Mouse (Mus musculus) skeletal muscle tissue, adult 2 months (tissue): Measurements from ENCODE around the gene Hist2h2ac.
"Not testable (repeated sequence)": the region's sequence is repeated elsewhere in the genome, so short reads cannot be mapped to it uniquely, and the experiment has no call there.

Source experiments
- DNase-seq: peaks from one replicate; pipeline ENCODE4 v3.0.0-alpha.2; 2012; ENCODE audit warnings: low read depth, low spot score

Gene Hist2h2ac

GRCm38 (mm10) chr3:96220765-96221639 is at the start of gene Hist2h2ac, which contains the start of gene Hist2h2be:
Gene Hist2h2ac, minus strand, starts transcription at chr3:96220880.
Gene Hist2h2be, plus strand, starts transcription at chr3:96221119.
- peak; percentile 95 for DNase-seq

- DNase-seq, result peak; percentile 98
Measured at GRCm38 (mm10) chr3:96269511-96270474, 49.1 kb upstream of the Hist2h2ac start, which contains the start of gene Hist2h2bb. Gene Hist2h2bb, plus strand, starts transcription at chr3:96269752.

GRCm38 (mm10) chr3:96268776-96269378 is 48.2 kb upstream of the Hist2h2ac start:
- DNase-seq, result not testable (repeated sequence)

- DNase-seq, result peak; percentile 93
Measured at GRCm38 (mm10) chr3:96268051-96268775, 47.5 kb upstream of the Hist2h2ac start, which contains the start of gene Hist2h3b. Gene Hist2h3b, plus strand, starts transcription at chr3:96268654.

GRCm38 (mm10) chr3:96267541-96267940 is 46.9 kb upstream of the Hist2h2ac start:
- DNase-seq, result no peak

- DNase-seq, result no peak
Measured at GRCm38 (mm10) chr3:96266132-96266710, 45.5 kb upstream of the Hist2h2ac start.

GRCm38 (mm10) chr3:96264404-96264949 is 43.8 kb upstream of the Hist2h2ac start:
- no peak for DNase-seq

GRCm38 (mm10) chr3:96263558-96264403 is 43.1 kb upstream of the Hist2h2ac start:
- no peak for DNase-seq

GRCm38 (mm10) chr3:96262979-96263550 is 42.4 kb upstream of the Hist2h2ac start, which contains the start of gene Hist2h4:
Gene Hist2h4, minus strand, starts transcription at chr3:96263311.
- peak; percentile 92 for DNase-seq

- DNase-seq, result peak; percentile 93
Measured at GRCm38 (mm10) chr3:96262216-96262875, 41.7 kb upstream of the Hist2h2ac start.

GRCm38 (mm10) chr3:96261623-96262022 is 40.9 kb upstream of the Hist2h2ac start:
- no peak for DNase-seq

- no peak for DNase-seq
Measured at GRCm38 (mm10) chr3:96260220-96260619, 39.5 kb upstream of the Hist2h2ac start.

- DNase-seq, result no peak
Measured at GRCm38 (mm10) chr3:96257190-96257589, 36.5 kb upstream of the Hist2h2ac start.

GRCm38 (mm10) chr3:96255926-96256593 is 35.4 kb upstream of the Hist2h2ac start:
- no peak for DNase-seq

- no peak for DNase-seq
Measured at GRCm38 (mm10) chr3:96254683-96255355, 34.1 kb upstream of the Hist2h2ac start.

- no peak for DNase-seq
Measured at GRCm38 (mm10) chr3:96251787-96252186, 31.1 kb upstream of the Hist2h2ac start.

- DNase-seq, result no peak
Measured at GRCm38 (mm10) chr3:96250890-96251289, 30.2 kb upstream of the Hist2h2ac start.
